Mouse (Mus musculus) hindbrain, embryonic 10.5 days (tissue): ENCODE measurements around the gene Sec23a. TPM values are rescaled to one million over a fixed set of nuclear protein-coding genes. Genes with fewer than 3 reads are reported as not detected.
"Not testable (repeated sequence)": the region's sequence is repeated elsewhere in the genome, so short reads cannot be mapped to it uniquely, and the experiment has no call there.

Source experiments
- DNase-seq: peaks from one replicate; pipeline ENCODE4 v3.0.0-alpha.2; 2017; ENCODE audit warnings: low spot score
- H3K27ac ChIP-seq: fragments of 300-500 bp; sonication (generic); 2 replicates; pipeline ENCODE4 v1.5.1; 2016; ENCODE audit warnings: mild to moderate bottlenecking, moderate library complexity
- H3K27me3 ChIP-seq: fragments of 300-500 bp; sonication (generic); 2 replicates; pipeline ENCODE4 v1.6.1; 2016; ENCODE audit warnings: mild to moderate bottlenecking; ENCODE audit not compliant: poor library complexity, insufficient read depth, severe bottlenecking
- H3K36me3 ChIP-seq: fragments of 300-500 bp; sonication (generic); 2 replicates; pipeline ENCODE4 v1.6.1; 2016; ENCODE audit warnings: mild to moderate bottlenecking, moderate library complexity
- H3K4me1 ChIP-seq: fragments of 300-500 bp; sonication (generic); replicated peaks from 2 replicates; pipeline ENCODE4 v1.6.1; 2016; ENCODE audit warnings: mild to moderate bottlenecking
- H3K4me3 ChIP-seq: fragments of 300-500 bp; sonication (generic); 2 replicates; pipeline ENCODE4 v1.5.1; 2016; ENCODE audit warnings: mild to moderate bottlenecking, moderate library complexity
- H3K9me3 ChIP-seq: fragments of 300-500 bp; sonication (generic); 2 replicates; pipeline ENCODE4 v1.6.1; 2016; ENCODE audit warnings: mild to moderate bottlenecking, moderate library complexity
- WGBS: fragments of 180-500 bp; shearing (Covaris S2); methylation state at CpG from one replicate; pipeline ENCODE4 v1.1.7; 2016; 5-methylcytosine and 5-hydroxymethylcytosine counted together
- polyA plus RNA-seq: library from polyadenylated mRNA; unstranded; fragments of >200 nt; fragmentation: Nextera tagmentation; extraction: Ambion mirVana; gene quantifications from 2 replicates; pipeline ENCODE4 v1.2.1, GENCODE M21; 2016

Sec23a gene
- 58.5 and 67.8 TPM in 2 replicates for polyA plus RNA-seq

DNA sequence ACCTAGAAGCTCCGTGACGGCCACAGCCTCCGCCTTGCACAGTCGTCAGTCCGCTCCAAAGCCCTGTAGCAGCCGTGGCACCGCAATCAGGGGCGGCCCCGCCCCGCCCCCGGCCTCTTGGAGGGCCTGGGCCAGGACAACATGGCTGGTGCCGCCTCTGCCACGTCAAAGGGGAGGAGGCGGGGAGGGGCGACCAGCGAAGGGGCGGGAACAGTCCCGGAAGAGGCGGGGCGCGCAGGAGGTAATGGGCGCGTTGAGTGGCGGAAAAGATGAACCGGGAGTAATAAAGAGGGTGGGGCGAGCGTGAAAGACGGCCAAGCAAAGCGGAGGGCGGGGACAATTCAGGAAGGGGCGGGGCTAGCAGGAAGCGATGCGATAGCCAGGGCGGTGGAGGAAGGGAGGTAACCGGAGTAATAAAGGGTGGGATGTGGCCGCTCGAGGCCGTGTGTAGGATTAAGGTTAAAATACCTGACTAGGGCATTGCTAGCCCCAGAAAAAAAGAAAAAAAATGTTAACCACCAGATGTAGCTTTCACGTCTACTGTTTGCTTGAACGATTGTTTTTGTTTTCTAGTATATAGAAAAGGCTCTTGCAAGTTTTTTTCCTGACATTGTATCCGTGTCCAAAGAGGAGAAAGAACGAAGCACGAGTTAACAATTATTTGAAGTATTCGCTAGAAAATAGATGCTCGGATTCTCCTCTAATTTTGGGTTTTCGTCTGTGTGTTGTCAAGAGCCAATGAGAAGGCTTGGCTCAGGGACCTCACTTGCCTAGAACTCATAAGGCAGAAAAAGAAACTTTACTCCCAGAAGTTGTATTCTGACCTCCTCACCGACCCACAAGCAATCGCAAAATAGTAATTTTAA, at the start of gene Sec23a:
Gene Sec23a, minus strand, starts transcription at position 174 of the 866 bp plus-strand sequence.
- no peaks in the 10 kb centered on the region for H3K9me3 ChIP-seq
- peaks cover 20% of the 10 kb centered on the region for H3K36me3 ChIP-seq
- H3K27me3 ChIP-seq, result no peaks in the 10 kb centered on the region
- H3K27ac ChIP-seq, result peak within 1 kb of the TSS; percentile 92
- DNase-seq, result peak; percentile 99
- peaks cover 20% of the 10 kb centered on the region for H3K4me1 ChIP-seq
- under 1% methylated on average over 48 of the region's 48 CpGs for WGBS
- H3K4me3 ChIP-seq, result peak within 1 kb of the TSS; percentile 82

DNA sequence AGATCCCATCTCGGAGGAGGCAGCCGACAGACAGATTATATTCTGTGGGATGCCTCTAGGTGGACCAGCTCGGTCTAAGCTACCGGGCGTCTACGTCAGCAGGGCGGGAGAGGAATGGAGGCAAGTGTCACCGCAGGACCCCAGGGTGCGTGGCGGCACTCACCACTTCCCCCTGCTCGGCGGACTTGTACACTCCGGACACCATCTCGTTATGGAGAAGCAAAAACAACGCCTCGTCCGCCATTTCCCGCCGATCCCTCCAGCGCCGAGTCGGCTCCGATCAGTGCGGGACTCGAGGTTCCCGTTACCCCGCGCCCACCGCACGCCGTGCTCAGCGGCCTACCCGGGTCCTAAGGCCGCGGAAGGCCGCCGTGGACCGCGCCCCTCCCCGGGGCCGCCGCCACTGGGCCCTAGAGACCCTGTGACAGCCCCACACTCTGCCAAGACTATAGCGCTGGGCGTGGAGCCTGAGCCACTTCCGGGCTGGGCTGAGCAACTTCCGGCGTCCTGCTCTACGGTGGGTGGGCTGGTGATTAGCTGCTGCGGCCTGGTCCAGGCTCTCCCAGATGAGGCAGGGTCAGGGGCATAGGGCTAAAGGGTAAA, 49.3 kb upstream of the Sec23a start, which contains the start of gene Trappc6b:
Gene Trappc6b, minus strand, starts transcription at position 480 of the 603 bp plus-strand sequence.
- peak within 1 kb of the TSS; percentile 80 for H3K4me3 ChIP-seq
- under 1% methylated on average over 49 of the region's 49 CpGs for WGBS
- no peaks in the 10 kb centered on the region for H3K27me3 ChIP-seq
- peaks cover 35% of the 10 kb centered on the region for H3K36me3 ChIP-seq
- peak within 1 kb of the TSS; percentile 96 for H3K27ac ChIP-seq
- peaks cover 25% of the 10 kb centered on the region for H3K4me1 ChIP-seq
- peak; percentile 89 for DNase-seq
- H3K9me3 ChIP-seq, result no peaks in the 10 kb centered on the region

DNA sequence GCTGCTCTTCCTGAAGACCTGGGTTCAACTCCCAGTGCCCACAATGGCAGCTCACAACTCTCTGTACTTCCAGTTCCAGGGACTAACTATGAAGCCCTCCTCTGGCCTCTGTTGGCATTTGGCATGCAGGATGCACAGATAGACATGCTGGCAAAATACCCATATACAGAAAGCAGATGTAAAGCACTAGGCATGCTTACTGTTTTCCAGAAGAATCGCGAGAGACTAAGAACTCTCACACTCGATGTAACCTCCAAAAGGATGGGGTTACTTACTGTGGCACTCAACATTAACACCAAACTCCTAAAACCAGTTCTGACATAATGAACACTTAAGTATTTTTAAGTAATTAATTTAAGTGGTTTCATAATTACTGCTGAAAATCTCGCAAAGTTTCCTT, 48.5 kb upstream of the Sec23a start:
- WGBS, result 70% methylated on average over 4 of the region's 4 CpGs
- peak overlapping the region; percentile 80 for H3K4me3 ChIP-seq
- H3K4me1 ChIP-seq, result peaks cover 20% of the 10 kb centered on the region
- DNase-seq, result no peak
- H3K9me3 ChIP-seq, result no peaks in the 10 kb centered on the region
- H3K27me3 ChIP-seq, result no peaks in the 10 kb centered on the region
- H3K36me3 ChIP-seq, result peaks cover 43% of the 10 kb centered on the region
- peak overlapping the region; percentile 96 for H3K27ac ChIP-seq

DNA sequence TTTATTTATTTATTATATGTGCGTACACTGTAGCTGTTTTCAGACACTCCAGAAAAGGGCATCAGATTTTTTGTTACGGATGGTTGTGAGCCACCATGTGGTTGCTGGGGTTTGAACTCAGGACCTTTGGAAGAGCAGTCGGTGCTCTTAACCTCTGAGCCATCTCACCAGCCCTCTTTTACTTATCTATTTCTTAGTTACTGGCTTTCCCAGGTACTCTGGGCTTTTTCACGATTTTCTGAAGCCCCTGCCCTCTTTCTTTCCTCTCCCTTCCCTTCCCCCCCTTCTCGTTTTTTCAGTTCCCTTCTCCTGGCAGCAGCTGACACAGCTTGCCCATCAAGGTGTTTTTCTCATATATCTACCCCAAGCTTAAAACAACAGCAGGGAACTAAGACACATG, 46.4 kb upstream of the Sec23a start:
- H3K27ac ChIP-seq, result not testable (repeated sequence)
- H3K36me3 ChIP-seq, result peaks cover 59% of the 10 kb centered on the region

DNA sequence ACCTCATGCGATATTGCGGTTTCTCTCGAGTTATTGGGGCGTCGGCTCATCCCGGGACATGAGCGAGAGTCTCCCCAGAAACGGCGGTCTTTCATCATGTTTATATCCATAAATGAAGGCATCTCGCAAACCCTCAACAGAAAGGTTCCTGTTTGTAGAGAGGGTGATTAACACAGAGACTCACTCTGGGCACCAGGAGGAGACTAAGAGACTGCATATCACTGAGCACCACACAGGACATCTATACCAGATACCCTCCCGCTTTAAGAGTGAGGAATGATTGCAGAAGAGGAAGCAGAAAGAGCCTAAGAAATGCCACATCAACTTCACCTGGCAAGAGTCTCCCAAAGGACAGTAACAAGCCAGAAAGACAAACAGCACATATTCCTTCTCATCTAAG, 44.4 kb upstream of the Sec23a start:
- DNase-seq, result no peak
- Histone ChIP-seq H3K4me3 (no peak overlapping the region), H3K27ac (no peak overlapping the region), H3K36me3 (peaks cover 67% of the 10 kb centered on the region), H3K27me3 (no peaks in the 10 kb centered on the region), H3K9me3 (no peaks in the 10 kb centered on the region), H3K4me1 (peaks cover 18% of the 10 kb centered on the region)
- 96% methylated on average over 11 of the region's 11 CpGs for WGBS

More for the DNA sequence above, 46.4 kb upstream of the Sec23a start:
- H3K4me3 ChIP-seq, DNase-seq, H3K9me3 ChIP-seq, H3K27me3 ChIP-seq: not testable (repeated sequence)
- 91% methylated on average over 5 of the region's 5 CpGs for WGBS
- peaks cover 20% of the 10 kb centered on the region for H3K4me1 ChIP-seq

DNA sequence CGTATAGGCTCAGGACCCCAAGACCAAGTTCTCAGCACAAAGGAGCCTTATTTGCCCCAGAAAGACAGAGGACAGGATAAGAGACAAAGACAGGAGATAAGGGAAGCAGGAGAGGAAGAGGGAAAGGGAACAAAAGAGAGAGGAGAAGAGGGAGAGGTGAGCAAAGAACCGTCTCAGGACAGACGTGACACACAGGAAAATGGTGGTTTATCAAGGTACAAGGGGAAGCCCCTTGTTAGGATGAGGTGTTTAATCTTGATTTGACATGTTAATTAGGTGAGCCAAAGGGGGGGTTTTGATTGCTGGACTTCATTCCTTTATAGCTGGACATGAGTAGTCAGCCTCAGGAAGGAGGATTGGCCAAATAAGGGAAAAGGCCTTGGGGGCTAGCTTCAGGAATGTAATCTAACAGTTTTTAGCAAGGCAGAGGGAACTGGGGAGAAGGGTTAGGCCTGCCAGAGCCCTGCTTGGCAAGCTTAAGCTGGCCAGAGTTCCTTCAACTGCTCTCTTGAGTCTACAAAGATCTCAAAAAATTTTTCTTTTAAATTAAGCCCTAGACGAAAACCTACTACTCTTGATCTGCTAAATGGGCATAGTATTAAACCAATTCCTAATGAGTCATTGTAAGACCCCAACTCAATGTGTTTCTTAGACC, 43.5 kb upstream of the Sec23a start:
- H3K36me3 ChIP-seq, result peaks cover 72% of the 10 kb centered on the region
- H3K9me3 ChIP-seq, result no peaks in the 10 kb centered on the region
- no peak for DNase-seq
- WGBS, result 90% methylated on average over 4 of the region's 4 CpGs
- H3K4me3 ChIP-seq, result no peak overlapping the region
- H3K27ac ChIP-seq, result no peak overlapping the region
- H3K27me3 ChIP-seq, result no peaks in the 10 kb centered on the region
- peaks cover 14% of the 10 kb centered on the region for H3K4me1 ChIP-seq

DNA sequence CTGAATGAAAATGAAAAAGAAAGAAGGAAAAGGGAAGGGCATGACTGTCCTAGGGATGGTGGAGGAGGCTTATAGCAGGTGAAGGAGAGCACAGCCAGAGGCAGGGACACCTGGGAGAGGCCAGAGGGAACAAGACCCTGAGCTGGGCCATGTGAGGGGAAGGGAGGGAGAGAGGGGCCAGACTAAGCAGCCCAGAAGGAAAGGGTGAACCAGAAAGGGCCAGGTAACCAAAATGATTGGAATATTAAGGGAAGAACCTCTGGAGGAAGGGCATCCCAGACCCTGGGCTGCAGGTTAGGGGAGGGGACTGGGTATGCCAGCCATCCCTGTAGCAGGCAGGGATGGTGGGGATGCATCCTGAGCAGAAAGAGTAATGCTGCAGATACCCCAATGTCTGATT, 42.2 kb upstream of the Sec23a start:
- Histone ChIP-seq H3K27me3 (no peaks in the 10 kb centered on the region), H3K9me3 (no peaks in the 10 kb centered on the region), H3K27ac (no peak overlapping the region), H3K36me3 (peaks cover 76% of the 10 kb centered on the region), H3K4me1 (peaks cover under 1% of the 10 kb centered on the region; the same call in 1 of the 2 replicates), H3K4me3 (no peak overlapping the region)
- no peak for DNase-seq

DNA sequence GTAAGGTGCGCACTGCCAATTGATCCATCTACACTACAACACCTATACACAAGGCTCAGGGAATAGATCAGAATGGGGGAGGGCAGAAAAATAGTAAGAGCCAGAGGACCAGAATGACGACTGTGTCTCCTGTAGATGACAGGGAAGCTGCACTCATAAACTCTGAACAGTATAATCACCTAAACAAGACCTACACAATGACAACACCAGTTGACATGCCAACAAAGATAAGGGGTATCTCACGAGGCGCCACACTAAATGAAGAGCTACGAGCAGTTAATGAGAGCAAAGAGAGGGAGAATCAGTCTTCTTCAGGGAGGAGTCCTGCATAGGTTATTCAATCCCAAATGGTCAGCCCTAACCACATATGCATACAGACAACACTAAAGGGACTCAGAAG, 41.3 kb upstream of the Sec23a start:
- 91% methylated on average over 5 of the region's 5 CpGs for WGBS
- no peak overlapping the region for H3K27ac ChIP-seq
- no peaks in the 10 kb centered on the region for H3K27me3 ChIP-seq
- no peak for DNase-seq
- H3K4me3 ChIP-seq, result no peak overlapping the region
- H3K36me3 ChIP-seq, result peaks cover 76% of the 10 kb centered on the region
- no peaks in the 10 kb centered on the region for H3K9me3 ChIP-seq
- no peaks in the 10 kb centered on the region for H3K4me1 ChIP-seq

DNA sequence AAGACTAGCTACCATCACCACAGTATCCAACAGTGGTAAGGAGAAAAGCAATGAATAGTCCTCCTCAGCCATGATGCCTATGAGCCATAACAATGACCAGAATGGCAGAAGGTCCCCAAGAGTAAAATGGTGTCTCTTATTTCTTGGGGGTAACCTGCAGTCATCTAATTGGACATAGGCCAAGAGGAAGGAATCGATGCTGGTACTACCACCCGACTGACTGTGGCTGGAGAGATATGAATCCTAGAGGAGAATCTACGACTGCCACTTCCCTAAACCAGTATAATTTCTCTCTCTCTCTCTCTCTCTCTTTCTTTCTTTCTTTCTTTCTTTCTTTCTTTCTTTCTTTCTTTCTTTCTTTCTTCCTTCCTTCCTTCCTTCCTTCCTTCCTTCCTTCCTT, 40.7 kb upstream of the Sec23a start:
- H3K9me3 ChIP-seq, result no peaks in the 10 kb centered on the region
- DNase-seq, result no peak
- peaks cover 77% of the 10 kb centered on the region for H3K36me3 ChIP-seq
- no peak overlapping the region for H3K4me3 ChIP-seq
- WGBS, result 98% methylated on average over 3 of the region's 3 CpGs
- no peaks in the 10 kb centered on the region for H3K27me3 ChIP-seq
- no peak overlapping the region for H3K27ac ChIP-seq
- H3K4me1 ChIP-seq, result no peaks in the 10 kb centered on the region

DNA sequence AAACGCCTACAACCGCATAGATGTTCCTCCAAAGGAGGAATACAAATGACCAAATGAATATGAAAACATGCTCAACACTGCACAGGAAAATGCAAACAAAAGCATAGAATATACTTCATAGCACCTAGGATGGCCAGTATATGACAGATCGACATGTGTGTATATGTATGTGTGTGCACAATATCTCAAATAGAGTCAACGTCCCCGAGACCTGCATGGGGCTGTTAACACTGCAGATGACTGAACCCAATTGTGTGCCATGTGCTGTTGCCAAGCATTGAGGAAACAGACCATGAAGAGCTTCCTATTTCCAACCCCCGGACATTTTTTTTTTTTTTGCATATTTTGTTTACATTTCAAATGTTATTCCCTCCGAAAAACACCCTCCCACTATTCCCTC, 29.0 kb upstream of the Sec23a start:
- 0 out of 2 replicates have a peak, but pooled peaks cover 4% of the 10 kb centered on the region for H3K4me1 ChIP-seq
- no peak overlapping the region for H3K4me3 ChIP-seq
- no peak overlapping the region for H3K27ac ChIP-seq
- peaks cover 47% of the 10 kb centered on the region for H3K36me3 ChIP-seq
- H3K9me3 ChIP-seq, result no peaks in the 10 kb centered on the region
- no peak for DNase-seq
- H3K27me3 ChIP-seq, result no peaks in the 10 kb centered on the region
- 35% methylated on average over 7 of the region's 7 CpGs for WGBS

DNA sequence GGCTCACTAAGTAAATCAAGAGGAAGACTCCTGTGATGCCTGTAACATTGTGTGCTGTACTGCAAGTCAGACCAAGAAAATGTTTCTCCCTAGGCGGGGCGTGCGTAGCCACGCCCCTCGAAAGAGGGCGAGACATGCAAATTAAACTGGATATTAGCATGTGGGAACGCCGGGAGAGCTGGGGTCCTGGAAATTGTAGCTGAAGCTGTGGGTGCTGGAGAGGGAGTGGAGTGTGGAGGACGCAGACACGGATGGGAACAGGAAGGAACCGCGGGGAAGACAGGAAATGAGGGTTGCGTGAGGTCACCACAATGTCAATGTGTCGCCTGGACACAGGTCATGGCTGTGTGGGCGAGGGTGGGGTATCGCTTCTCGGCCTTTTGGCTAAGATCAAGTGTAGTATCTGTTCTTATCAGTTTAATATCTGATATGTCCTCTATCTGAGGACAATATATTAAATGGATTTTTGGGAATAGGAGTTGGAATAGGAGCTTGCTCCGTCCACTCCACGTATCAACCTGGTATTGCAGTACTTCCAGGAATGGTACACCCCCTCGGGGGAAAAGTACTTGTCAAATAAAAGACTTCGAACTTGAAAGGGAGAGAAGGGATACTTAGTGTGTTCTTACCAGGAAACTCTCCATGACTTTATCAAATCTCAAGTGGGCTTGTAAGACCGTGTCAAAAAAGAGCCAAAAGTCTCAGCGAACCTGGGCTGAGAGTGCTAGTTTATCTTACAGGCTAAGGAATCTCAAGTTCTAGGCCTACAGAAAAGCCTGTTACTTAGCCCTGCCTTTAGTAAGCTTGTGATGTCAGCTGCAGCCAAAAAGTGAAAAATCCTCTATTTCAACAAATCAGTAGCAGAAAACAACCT, 28.4 kb upstream of the Sec23a start:
- peaks cover 41% of the 10 kb centered on the region for H3K36me3 ChIP-seq
- peak overlapping the region; percentile 94 for H3K27ac ChIP-seq
- no peaks in the 10 kb centered on the region for H3K9me3 ChIP-seq
- 2% methylated on average over 23 of the region's 23 CpGs for WGBS
- peak overlapping the region; percentile 36 for H3K4me3 ChIP-seq
- peak; percentile 79 for DNase-seq
- no peaks in the 10 kb centered on the region for H3K27me3 ChIP-seq
- 0 out of 2 replicates have a peak, but pooled peaks cover 4% of the 10 kb centered on the region for H3K4me1 ChIP-seq
